Mouse (Mus musculus) neural tube, embryonic 12.5 days (tissue): ENCODE measurements around the gene Ptger1. TPM values are rescaled to one million over a fixed set of nuclear protein-coding genes. Genes with fewer than 3 reads are reported as not detected.
A peak's percentile ranks its signal among the peaks of the same experiment; 100 is the strongest.

ENCODE experiments used
- ATAC-seq: fragments of 200-750 bp; cut with Nextera tagmentation; 2 replicates; pipeline ENCODE4 v1.8.0; 2017; ENCODE audit warnings: low read depth, mild to moderate bottlenecking, moderate TSS enrichment, moderate library complexity; ENCODE audit not compliant: low FRiP score
- H3K27ac ChIP-seq: fragments of 300-500 bp; sonication (generic); 2 replicates; pipeline ENCODE4 v1.5.1; 2016
- H3K27me3 ChIP-seq: fragments of 300-500 bp; sonication (generic); replicated peaks from 2 replicates; pipeline ENCODE4 v1.6.1; 2016; ENCODE audit warnings: mild to moderate bottlenecking
- H3K36me3 ChIP-seq: fragments of 300-500 bp; sonication (generic); 2 replicates; pipeline ENCODE4 v1.6.1; 2016; ENCODE audit warnings: mild to moderate bottlenecking
- H3K4me1 ChIP-seq: fragments of 300-500 bp; sonication (generic); 2 replicates; pipeline ENCODE4 v1.6.1; 2016
- H3K4me2 ChIP-seq: fragments of 300-500 bp; sonication (generic); replicated peaks from 2 replicates; pipeline ENCODE4 v1.6.1; 2016; ENCODE audit warnings: mild to moderate bottlenecking
- H3K4me3 ChIP-seq: fragments of 300-500 bp; sonication (generic); 2 replicates; pipeline ENCODE4 v1.5.1; 2016
- H3K9ac ChIP-seq: fragments of 300-500 bp; sonication (generic); 2 replicates; pipeline ENCODE4 v1.6.1; 2016; ENCODE audit warnings: mild to moderate bottlenecking
- H3K9me3 ChIP-seq: fragments of 300-500 bp; sonication (generic); 2 replicates; pipeline ENCODE4 v1.6.1; 2016; ENCODE audit warnings: mild to moderate bottlenecking
- WGBS: fragments of 180-500 bp; shearing (Covaris S2); methylation state at CpG from one replicate; pipeline ENCODE4 v1.1.7; 2016; 5-methylcytosine and 5-hydroxymethylcytosine counted together
- polyA plus RNA-seq: library from polyadenylated mRNA; unstranded; fragments of >200 nt; fragmentation: Nextera tagmentation; extraction: Ambion mirVana; gene quantifications from 2 replicates; pipeline ENCODE4 v1.2.1, GENCODE M21; 2016

The Ptger1 gene
- polyA plus RNA-seq, 1 experiment from 2014 or later = 0.66 TPM

DNA sequence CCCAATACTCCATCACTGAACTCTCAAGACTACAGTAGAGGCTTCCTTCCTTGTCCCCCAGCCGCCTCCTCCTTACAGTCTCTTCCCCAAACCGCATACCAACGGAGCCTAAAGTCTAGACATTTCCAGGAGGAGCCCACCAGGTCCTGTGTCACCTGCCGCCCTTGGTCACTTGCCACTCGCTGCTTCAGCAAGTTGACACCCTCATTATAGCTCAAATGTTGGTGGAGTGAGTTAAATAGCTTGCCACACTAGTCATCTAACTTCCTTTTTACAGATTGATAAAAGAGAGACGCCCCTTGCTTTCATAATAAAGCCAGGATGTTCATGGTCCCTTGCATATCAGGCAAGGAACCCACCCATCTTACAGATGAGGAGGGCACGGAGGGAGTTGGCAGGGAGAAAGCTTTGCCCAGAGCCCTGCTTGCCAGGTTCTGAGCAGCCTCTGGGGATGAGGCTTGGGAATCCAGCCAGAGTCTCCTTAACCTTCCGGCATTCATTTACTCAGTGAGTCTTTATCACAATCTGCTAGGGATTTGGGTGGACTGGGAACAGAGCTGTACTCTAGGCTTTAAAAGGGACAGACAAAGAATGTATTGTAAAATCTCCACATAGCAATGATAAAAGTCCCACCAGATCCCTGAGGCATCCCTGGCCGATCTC, 34.1 kb downstream of the Ptger1 start:
- no peak overlapping the region for H3K4me2 ChIP-seq
- H3K4me3 ChIP-seq = no peak overlapping the region
- peaks cover 17% of the 10 kb centered on the region for H3K4me1 ChIP-seq
- H3K36me3 ChIP-seq = no peaks in the 10 kb centered on the region
- H3K9me3 ChIP-seq = no peaks in the 10 kb centered on the region
- WGBS = 84% methylated on average over 9 of the region's 9 CpGs
- ATAC-seq = no peak
- no peak overlapping the region for H3K27ac ChIP-seq
- H3K9ac ChIP-seq = no peak overlapping the region
- H3K27me3 ChIP-seq = no peaks in the 10 kb centered on the region

DNA sequence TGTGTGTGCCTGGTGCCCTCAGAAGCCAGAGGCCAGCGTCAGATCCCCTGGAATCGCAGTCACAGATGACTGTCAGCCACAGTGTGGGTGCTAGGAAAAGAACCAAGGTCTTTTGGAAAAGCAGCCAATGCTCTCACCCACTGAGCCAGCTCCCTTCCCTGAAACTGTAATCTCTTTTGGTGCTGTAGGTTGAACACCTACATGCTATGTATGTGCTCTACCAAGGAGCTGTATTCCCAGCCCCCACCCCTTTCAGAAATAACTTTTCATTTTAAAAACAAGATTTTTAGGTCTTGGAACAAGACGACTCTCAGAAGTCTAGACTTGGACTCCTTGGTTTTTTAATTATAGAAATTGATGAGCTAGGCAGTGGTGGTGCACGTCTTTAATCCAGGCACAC, 36.9 kb downstream of the Ptger1 start:
- Histone ChIP-seq H3K27ac (no peak overlapping the region), H3K4me2 (no peak overlapping the region), H3K27me3 (no peaks in the 10 kb centered on the region), H3K4me1 (peaks cover 2% of the 10 kb centered on the region), H3K9me3 (no peaks in the 10 kb centered on the region), H3K4me3 (no peak overlapping the region), H3K9ac (no peak overlapping the region), H3K36me3 (no peaks in the 10 kb centered on the region)
- WGBS = 86% methylated on average over 4 of the region's 4 CpGs
- ATAC-seq = no peak

DNA sequence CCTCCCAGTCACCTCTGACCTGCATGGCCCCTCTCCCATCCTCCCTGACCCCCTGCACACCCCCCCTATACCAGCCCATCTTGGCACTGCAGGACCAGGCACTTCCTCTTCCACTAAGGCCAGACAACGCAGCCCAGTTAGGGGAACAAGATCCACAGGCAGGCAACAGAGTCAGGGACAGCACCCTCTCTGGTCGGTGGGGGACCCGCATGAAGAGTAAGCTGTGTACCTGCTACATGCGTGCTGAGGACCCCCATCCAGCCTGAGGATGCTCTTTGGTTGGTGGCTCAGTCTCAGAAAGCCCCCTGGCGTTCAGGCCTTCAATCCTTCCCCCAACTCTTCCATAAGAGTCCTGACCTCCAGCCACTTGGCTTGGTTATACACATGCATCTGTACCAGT, 39.9 kb downstream of the Ptger1 start:
- Histone ChIP-seq H3K27ac (no peak overlapping the region), H3K9me3 (no peaks in the 10 kb centered on the region), H3K4me2 (no peak overlapping the region), H3K27me3 (no peaks in the 10 kb centered on the region), H3K4me3 (no peak overlapping the region), H3K9ac (no peak overlapping the region), H3K36me3 (no peaks in the 10 kb centered on the region), H3K4me1 (no peaks in the 10 kb centered on the region)
- WGBS = 70% methylated on average over 5 of the region's 5 CpGs
- no peak for ATAC-seq

DNA sequence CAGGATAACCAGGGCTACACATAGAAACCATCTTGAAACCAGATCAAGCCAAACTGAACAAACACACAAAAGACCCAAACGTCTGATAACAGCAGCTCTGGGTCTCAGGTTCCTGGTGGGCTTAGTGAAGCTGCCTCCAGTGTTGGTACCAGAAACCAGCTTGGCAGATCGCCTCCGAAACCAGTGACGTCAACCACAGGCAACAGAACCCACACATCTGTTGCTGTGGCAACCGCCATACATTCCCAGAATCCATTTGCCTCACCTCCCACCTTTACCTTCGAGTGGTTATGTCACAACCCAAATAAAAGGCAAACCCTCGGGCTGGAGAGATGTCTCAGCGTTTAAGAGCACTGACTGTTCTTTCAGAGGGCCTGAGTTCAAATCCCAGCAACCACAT, 41.1 kb downstream of the Ptger1 start:
- WGBS = 75% methylated on average over 8 of the region's 8 CpGs
- ATAC-seq = no peak

DNA sequence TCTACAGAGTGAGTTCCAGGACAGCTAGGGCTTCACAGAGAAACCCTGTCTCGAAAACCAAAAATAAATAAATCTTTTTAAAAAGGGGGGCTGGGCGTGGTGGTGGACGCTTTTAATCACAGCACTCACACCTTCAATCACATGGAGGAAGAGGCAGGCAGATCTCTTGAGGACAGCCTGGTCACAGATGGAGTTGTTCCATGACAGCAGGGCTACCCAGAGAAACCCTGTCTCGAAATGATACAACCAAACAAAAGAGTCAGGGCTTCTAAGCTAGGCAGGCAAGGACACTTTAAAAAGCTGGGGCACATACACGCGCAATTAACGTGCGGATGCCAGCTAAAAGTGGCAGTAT, 48.2 kb downstream of the Ptger1 start:
- H3K9ac ChIP-seq = no peak overlapping the region
- H3K36me3 ChIP-seq = peaks cover 4% of the 10 kb centered on the region
- H3K9me3 ChIP-seq = no peaks in the 10 kb centered on the region
- H3K27me3 ChIP-seq = no peaks in the 10 kb centered on the region
- no peak; the same call in 1 of the 2 replicates for ATAC-seq
- peak overlapping the region; percentile 90 for H3K4me2 ChIP-seq
- peak overlapping the region; percentile 84; the same call in 1 of the 2 replicates for H3K4me3 ChIP-seq
- no peak overlapping the region for H3K27ac ChIP-seq
- peaks cover 19% of the 10 kb centered on the region for H3K4me1 ChIP-seq
- 16% methylated on average over 8 of the region's 8 CpGs for WGBS

More for the DNA sequence above, 41.1 kb downstream of the Ptger1 start:
- H3K4me2 ChIP-seq = no peak overlapping the region
- H3K4me1 ChIP-seq = no peaks in the 10 kb centered on the region
- H3K9me3 ChIP-seq = no peaks in the 10 kb centered on the region
- H3K27me3 ChIP-seq = no peaks in the 10 kb centered on the region
- H3K27ac ChIP-seq = no peak overlapping the region
- no peak overlapping the region for H3K4me3 ChIP-seq
- no peaks in the 10 kb centered on the region for H3K36me3 ChIP-seq
- no peak overlapping the region for H3K9ac ChIP-seq

DNA sequence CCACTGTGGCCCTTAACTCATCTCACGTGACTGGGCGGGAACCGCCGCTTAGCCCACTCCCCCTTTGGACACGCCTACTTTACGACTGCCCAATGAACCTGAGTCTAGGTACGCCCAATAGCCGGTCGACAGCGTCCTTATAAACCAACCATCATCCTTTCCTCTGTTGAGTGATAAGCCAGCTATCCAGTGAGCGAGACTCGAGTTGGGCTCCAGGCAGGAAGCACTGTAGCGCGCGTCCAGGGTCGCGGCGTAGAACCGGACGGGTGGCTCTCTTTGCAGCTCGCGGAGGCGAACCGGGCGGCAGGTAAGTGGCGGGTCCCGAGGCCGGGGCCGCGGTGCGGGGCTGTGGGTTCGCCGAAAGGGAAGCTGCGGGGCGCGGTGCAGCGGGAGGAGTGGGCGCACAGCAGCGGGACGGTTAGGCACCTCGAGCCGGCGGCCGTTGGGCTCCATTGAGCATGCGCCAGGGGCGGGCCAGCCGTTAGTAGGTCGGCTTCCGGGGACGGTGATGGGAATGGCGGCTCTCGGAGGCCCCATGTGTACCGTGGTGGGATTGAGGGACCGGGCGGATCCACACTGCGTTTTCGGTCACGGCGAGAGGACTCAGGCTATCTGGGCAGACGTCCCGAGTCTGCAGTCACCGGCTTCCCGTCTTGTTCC, 48.7 kb downstream of the Ptger1 start, which contains the start of gene Ddx39:
Gene Ddx39 (plus strand): TSS at position 147 of the 660 bp plus-strand sequence.
- peak; percentile 100 for ATAC-seq
- under 1% methylated on average over 63 of the region's 63 CpGs for WGBS
- Histone ChIP-seq H3K36me3 (peaks cover 9% of the 10 kb centered on the region), H3K9ac (peak within 1 kb of the TSS; percentile 75), H3K27ac (peak within 1 kb of the TSS; percentile 83; the same call in 1 of the 2 replicates), H3K27me3 (no peaks in the 10 kb centered on the region), H3K9me3 (no peaks in the 10 kb centered on the region), H3K4me2 (peak within 1 kb of the TSS; percentile 90), H3K4me1 (peaks cover 19% of the 10 kb centered on the region), H3K4me3 (peak within 1 kb of the TSS; percentile 84)

DNA sequence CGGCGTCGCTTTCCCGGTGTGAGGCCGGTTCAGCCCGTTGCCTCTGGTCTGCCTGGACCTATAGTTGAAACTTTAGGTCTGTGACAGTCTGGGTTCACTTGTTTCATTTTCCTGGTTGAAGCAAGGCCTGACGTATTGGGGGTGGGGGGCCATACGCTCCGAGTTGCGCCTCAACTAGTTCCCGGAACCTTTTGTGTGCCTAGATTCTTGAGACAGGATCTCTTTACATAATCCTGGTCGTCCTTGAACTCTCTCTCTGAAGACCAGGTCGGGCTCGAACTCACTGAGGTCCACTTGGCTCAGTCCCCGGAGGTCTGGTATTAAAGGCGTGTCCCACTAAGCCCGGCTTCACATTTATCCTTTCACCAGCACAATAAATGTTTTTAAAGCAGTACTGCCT, 49.3 kb downstream of the Ptger1 start:
- H3K36me3 ChIP-seq = peaks cover 15% of the 10 kb centered on the region
- H3K4me3 ChIP-seq = peak overlapping the region; percentile 84
- H3K4me2 ChIP-seq = peak overlapping the region; percentile 90
- H3K27me3 ChIP-seq = no peaks in the 10 kb centered on the region
- peak overlapping the region; percentile 75 for H3K9ac ChIP-seq
- no peak for ATAC-seq
- peaks cover 19% of the 10 kb centered on the region for H3K4me1 ChIP-seq
- 2% methylated on average over 17 of the region's 17 CpGs for WGBS
- no peaks in the 10 kb centered on the region for H3K9me3 ChIP-seq
- H3K27ac ChIP-seq = 0 out of 2 replicates have a peak overlapping the region, but pooled peaks have one; percentile 83

DNA sequence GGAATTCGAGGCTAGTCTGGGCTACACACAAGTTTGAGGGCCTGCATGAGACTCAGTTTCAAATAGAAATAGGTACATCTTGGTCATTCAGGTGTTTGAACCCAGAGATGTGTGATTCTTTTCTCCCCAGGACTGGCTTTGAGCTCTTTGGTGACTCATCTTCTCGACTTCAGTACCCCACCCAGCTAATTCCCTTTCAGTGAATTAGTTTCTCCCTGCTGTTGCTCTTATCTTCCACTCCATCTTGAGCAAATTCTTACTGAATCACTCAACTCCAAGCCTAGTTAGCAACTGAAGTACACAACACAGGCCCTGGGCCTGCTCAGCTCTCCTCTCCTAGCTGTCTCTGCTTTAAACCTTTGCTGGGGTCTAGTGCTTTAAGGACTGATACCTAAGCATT, 50.1 kb downstream of the Ptger1 start:
- Histone ChIP-seq H3K9me3 (no peaks in the 10 kb centered on the region), H3K9ac (no peak overlapping the region), H3K36me3 (peaks cover 23% of the 10 kb centered on the region), H3K4me1 (peaks cover 19% of the 10 kb centered on the region), H3K4me2 (peak overlapping the region; percentile 90), H3K27ac (no peak overlapping the region), H3K27me3 (no peaks in the 10 kb centered on the region), H3K4me3 (peak overlapping the region; percentile 84; the same call in 1 of the 2 replicates)
- WGBS = 79% methylated on average over 2 of the region's 2 CpGs
- no peak for ATAC-seq

DNA sequence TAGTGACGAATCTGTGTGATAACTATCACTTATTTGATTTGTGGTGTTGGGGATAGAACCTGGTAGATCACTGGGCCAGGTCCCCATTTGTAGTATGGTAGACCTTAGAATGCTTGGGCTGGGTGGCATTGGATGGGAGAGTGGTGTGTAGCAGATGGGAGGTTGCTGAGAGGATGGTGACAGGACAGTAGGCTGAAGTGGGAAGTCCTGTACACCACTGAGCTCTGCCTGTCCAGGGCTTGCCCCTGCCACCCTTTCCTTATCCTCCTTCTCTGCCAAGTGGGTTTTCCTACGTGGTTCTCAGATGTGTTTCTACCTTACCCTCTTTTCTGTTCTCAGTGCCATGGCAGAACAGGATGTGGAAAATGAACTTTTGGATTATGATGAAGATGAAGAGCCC, 52.6 kb downstream of the Ptger1 start:
- no peak overlapping the region for H3K4me2 ChIP-seq
- H3K27me3 ChIP-seq = no peaks in the 10 kb centered on the region
- H3K4me1 ChIP-seq = peaks cover 19% of the 10 kb centered on the region
- no peak overlapping the region for H3K27ac ChIP-seq
- H3K9ac ChIP-seq = no peak overlapping the region
- peaks cover 48% of the 10 kb centered on the region for H3K36me3 ChIP-seq
- whole genome bisulfite sequencing = 85% methylated on average over 2 of the region's 2 CpGs
- ATAC-seq = no peak
- no peak overlapping the region for H3K4me3 ChIP-seq
- no peaks in the 10 kb centered on the region for H3K9me3 ChIP-seq

DNA sequence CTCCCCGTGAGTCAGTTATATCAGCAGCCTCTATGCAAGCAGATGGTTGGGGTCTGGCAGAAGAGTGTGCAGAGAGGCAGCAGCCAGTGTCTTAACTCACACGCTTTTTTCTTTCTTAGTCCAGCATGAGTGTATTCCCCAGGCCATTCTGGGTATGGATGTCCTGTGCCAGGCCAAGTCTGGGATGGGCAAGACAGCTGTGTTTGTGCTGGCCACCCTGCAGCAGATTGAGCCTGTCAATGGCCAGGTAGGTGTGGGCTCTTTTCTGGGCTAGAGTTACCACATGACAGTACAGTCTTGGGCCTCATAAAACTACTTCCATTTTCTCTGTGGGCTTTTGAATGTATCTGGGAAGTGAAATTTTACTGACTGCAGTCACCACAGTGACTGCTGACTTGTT, 53.2 kb downstream of the Ptger1 start:
- H3K36me3 ChIP-seq = peaks cover 55% of the 10 kb centered on the region
- ATAC-seq = no peak
- H3K9ac ChIP-seq = no peak overlapping the region
- H3K9me3 ChIP-seq = no peaks in the 10 kb centered on the region
- 86% methylated on average over 2 of the region's 2 CpGs for WGBS
- H3K4me1 ChIP-seq = peaks cover 19% of the 10 kb centered on the region
- H3K4me3 ChIP-seq = no peak overlapping the region
- H3K27ac ChIP-seq = no peak overlapping the region
- H3K4me2 ChIP-seq = no peak overlapping the region
- no peaks in the 10 kb centered on the region for H3K27me3 ChIP-seq

DNA sequence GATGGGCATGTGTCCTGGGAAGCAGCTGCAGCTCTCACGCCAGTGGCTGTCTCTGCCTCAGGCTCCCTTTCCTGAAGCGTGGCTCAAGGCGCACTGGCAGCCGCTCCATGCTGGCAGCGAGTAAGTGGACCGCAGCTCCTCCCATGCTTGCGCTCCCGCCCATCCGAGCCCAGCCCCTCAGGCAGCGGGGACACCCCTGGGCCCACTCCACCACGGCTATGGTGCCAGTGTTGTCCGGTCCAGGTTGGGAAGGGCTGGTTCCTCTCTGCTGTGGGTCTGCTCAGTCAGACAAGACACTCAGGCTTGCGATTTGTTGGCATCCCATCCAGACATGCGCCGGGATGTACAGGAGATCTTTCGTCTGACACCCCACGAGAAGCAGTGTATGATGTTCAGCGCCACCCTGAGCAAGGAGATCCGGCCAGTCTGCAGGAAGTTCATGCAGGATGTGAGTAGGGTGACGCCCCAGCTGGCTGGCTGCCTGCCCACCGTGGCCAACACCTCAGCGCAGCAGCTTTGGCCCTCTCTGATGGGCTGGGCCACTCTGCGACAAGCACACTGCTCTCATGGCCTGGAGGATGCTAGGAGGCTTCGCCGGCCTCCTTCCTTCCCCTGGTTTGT, 55.0 kb downstream of the Ptger1 start:
- H3K4me1 ChIP-seq = peaks cover 10% of the 10 kb centered on the region
- no peak overlapping the region for H3K27ac ChIP-seq
- peaks cover 72% of the 10 kb centered on the region for H3K36me3 ChIP-seq
- H3K4me3 ChIP-seq = no peak overlapping the region
- H3K9ac ChIP-seq = no peak overlapping the region
- no peak for ATAC-seq
- H3K4me2 ChIP-seq = no peak overlapping the region
- WGBS = 93% methylated on average over 25 of the region's 25 CpGs
- H3K9me3 ChIP-seq = no peaks in the 10 kb centered on the region
- no peaks in the 10 kb centered on the region for H3K27me3 ChIP-seq
